Mouse (Mus musculus) hindbrain, embryonic 13.5 days (tissue): ENCODE measurements around the gene Gm45623. TPM values are rescaled to one million over a fixed set of nuclear protein-coding genes. Genes with fewer than 3 reads are reported as not detected.

Experiments
- ATAC-seq: fragments of 200-750 bp; cut with Nextera tagmentation; 2 replicates; pipeline ENCODE4 v1.8.0; 2017; ENCODE audit warnings: moderate TSS enrichment; ENCODE audit not compliant: low FRiP score
- H3K27ac ChIP-seq: fragments of 300-500 bp; sonication (generic); 2 replicates; pipeline ENCODE4 v1.5.1; 2015; ENCODE audit warnings: inconsistent platforms, mild to moderate bottlenecking, moderate library complexity
- H3K27me3 ChIP-seq: fragments of 300-500 bp; sonication (generic); 2 replicates; pipeline ENCODE4 v1.6.1; 2015; ENCODE audit warnings: mild to moderate bottlenecking, inconsistent platforms
- H3K36me3 ChIP-seq: fragments of 300-500 bp; sonication (generic); 2 replicates; pipeline ENCODE4 v1.6.1; 2015; ENCODE audit warnings: mild to moderate bottlenecking, inconsistent platforms
- H3K4me1 ChIP-seq: fragments of 300-500 bp; sonication (generic); replicated peaks from 2 replicates; pipeline ENCODE4 v1.6.1; 2015; ENCODE audit warnings: inconsistent platforms
- H3K4me2 ChIP-seq: fragments of 300-500 bp; sonication (generic); 2 replicates; pipeline ENCODE4 v1.6.1; 2015; ENCODE audit warnings: inconsistent platforms, mild to moderate bottlenecking, moderate library complexity
- H3K4me3 ChIP-seq: fragments of 300-500 bp; sonication (generic); 2 replicates; pipeline ENCODE4 v1.5.1; 2015; ENCODE audit warnings: mild to moderate bottlenecking, inconsistent platforms
- H3K9ac ChIP-seq: fragments of 300-500 bp; sonication (generic); 2 replicates; pipeline ENCODE4 v1.6.1; 2015; ENCODE audit warnings: mild to moderate bottlenecking, inconsistent platforms
- H3K9me3 ChIP-seq: fragments of 300-500 bp; sonication (generic); 2 replicates; pipeline ENCODE4 v1.6.1; 2016; ENCODE audit warnings: inconsistent platforms
- WGBS: fragments of 180-500 bp; shearing (Covaris S2); methylation state at CpG from one replicate; pipeline ENCODE4 v1.1.7; 2015; 5-methylcytosine and 5-hydroxymethylcytosine counted together
- polyA plus RNA-seq: library from polyadenylated mRNA; unstranded; fragments of >200 nt; fragmentation: Nextera tagmentation; extraction: Ambion mirVana; gene quantifications from 2 replicates; pipeline ENCODE4 v1.2.1, GENCODE M21; 2015

Gm45623 gene
- polyA plus RNA-seq, 1 experiment from 2014 or later: 1.5 TPM

DNA sequence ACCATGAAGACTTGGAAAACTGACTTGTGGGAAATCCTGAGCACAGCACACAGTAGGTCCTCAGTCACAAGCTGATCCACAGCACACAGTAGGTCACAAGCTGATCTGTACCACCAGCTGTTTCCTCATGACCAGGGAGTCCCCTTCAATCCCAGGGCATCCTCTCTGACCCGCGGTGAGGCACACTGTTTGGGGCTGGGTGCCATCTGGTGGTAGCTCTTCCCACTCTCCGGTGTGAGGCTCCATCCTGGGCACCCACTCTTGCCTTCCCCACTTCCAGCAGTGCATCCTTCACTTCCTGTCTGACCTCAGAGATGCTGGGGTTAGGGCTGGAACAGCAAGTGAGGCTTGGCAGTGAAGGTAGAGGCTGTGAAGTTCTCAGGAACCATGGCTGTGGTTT is 19.0 kb upstream of the Gm45623 start:
- Histone ChIP-seq H3K36me3 (no peaks in the 10 kb centered on the region), H3K27me3 (0 out of 2 replicates have a peak, but pooled peaks cover 6% of the 10 kb centered on the region), H3K4me1 (peaks cover 51% of the 10 kb centered on the region), H3K4me2 (no peak overlapping the region), H3K4me3 (no peak overlapping the region), H3K9ac (no peak overlapping the region), H3K9me3 (no peaks in the 10 kb centered on the region), H3K27ac (no peak overlapping the region)
- no peak for ATAC-seq
- 62% methylated on average over 3 of the region's 3 CpGs for WGBS

DNA sequence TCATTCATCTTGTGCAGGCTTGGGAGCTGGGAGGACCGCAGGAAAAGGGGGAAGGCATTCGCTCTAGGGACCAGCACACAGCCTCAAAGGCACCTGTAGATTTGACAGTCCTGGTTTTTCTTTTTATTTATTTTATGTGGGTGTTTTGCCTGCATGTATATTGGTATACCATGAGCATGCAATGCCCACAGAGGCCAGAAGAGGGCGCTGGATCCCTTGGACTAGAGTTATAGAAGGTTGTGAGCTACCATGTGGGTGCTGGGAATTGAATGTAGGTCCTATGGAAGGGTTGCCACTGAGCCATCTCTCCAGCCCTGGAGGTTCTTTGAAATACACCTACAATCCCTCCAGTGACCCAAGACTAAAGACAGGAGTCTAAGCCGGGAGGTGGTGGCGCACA is 17.2 kb upstream of the Gm45623 start:
- Histone ChIP-seq H3K27ac (peak overlapping the region; percentile 68), H3K9ac (no peak overlapping the region), H3K4me1 (peaks cover 62% of the 10 kb centered on the region), H3K36me3 (no peaks in the 10 kb centered on the region), H3K4me2 (no peak overlapping the region), H3K9me3 (no peaks in the 10 kb centered on the region), H3K4me3 (no peak overlapping the region), H3K27me3 (0 out of 2 replicates have a peak, but pooled peaks cover 7% of the 10 kb centered on the region)
- ATAC-seq: no peak
- WGBS: 74% methylated on average over 5 of the region's 5 CpGs

DNA sequence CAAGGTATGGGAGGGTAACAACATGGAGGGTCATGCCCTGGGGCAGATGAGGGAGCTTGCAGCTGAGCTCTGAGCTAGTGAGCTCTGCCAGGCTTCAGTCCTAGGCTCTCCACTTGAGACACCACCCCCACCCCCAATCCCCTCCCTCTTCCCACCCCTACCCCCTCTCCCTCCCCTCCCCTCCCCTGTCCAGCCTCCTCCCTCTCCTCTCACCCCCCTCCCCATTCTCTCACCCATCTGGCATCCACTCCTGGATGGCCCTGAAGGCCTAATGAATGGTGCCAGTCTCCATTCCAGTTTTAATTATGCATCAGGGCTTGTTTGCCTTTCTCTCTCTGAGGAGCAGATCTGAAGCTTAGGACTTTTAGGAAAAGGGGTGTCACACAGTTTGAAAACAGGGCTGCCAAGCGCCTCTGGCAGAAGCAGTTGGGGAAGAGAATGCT is 16.5 kb upstream of the Gm45623 start:
- no peaks in the 10 kb centered on the region for H3K36me3 ChIP-seq
- ATAC-seq: no peak
- peaks cover 62% of the 10 kb centered on the region for H3K4me1 ChIP-seq
- WGBS: 59% methylated on average over 1 of the region's 1 CpGs
- H3K9me3 ChIP-seq: no peaks in the 10 kb centered on the region
- no peak overlapping the region for H3K4me2 ChIP-seq
- peak overlapping the region; percentile 68 for H3K27ac ChIP-seq
- H3K4me3 ChIP-seq: no peak overlapping the region
- no peak overlapping the region for H3K9ac ChIP-seq
- 0 out of 2 replicates have a peak, but pooled peaks cover 7% of the 10 kb centered on the region for H3K27me3 ChIP-seq

- Histone ChIP-seq H3K4me2 (no peak overlapping the region), H3K4me1 (peaks cover 57% of the 10 kb centered on the region), H3K9ac (no peak overlapping the region), H3K27ac (peak overlapping the region; percentile 52; the same call in 1 of the 2 replicates), H3K27me3 (0 out of 2 replicates have a peak, but pooled peaks cover 7% of the 10 kb centered on the region), H3K4me3 (no peak overlapping the region), H3K9me3 (no peaks in the 10 kb centered on the region), H3K36me3 (no peaks in the 10 kb centered on the region)
- 29% methylated on average over 4 of the region's 4 CpGs for WGBS
- no peak for ATAC-seq
Measured at GRCm38 (mm10) chr13:56769431-56769830, 15.8 kb upstream of the Gm45623 start.

DNA sequence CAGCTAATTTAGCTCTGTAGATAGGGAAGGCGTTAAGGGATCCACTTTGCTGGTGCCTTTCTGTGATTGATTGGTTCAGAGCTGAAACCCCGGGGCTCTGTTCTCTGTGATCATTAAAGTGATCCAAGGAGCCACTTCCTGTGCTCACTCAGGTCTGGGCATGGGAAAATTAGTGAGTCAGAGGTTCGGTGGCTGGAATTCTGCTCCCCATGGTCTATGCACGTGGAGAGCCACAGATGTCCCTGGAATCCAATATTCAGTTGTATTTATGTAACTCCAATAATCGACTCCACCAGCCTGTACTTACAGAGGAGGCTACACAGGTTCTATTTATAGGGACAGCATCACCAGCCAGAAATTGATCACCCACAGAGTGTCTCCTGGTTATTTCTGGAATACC is 12.6 kb upstream of the Gm45623 start:
- H3K9me3 ChIP-seq: no peaks in the 10 kb centered on the region
- peaks cover 64% of the 10 kb centered on the region for H3K4me1 ChIP-seq
- no peak overlapping the region for H3K9ac ChIP-seq
- peak overlapping the region; percentile 44; the same call in 1 of the 2 replicates for H3K27ac ChIP-seq
- WGBS: 32% methylated on average over 5 of the region's 5 CpGs
- no peak overlapping the region for H3K4me3 ChIP-seq
- no peak overlapping the region for H3K4me2 ChIP-seq
- ATAC-seq: no peak
- 0 out of 2 replicates have a peak, but pooled peaks cover 7% of the 10 kb centered on the region for H3K27me3 ChIP-seq
- no peaks in the 10 kb centered on the region for H3K36me3 ChIP-seq

GRCm38 (mm10) chr13:56765284-56766032 is 11.8 kb upstream of the Gm45623 start:
- Histone ChIP-seq H3K4me2 (no peak overlapping the region), H3K36me3 (no peaks in the 10 kb centered on the region), H3K4me1 (peaks cover 59% of the 10 kb centered on the region), H3K9ac (no peak overlapping the region), H3K9me3 (no peaks in the 10 kb centered on the region), H3K27ac (no peak overlapping the region), H3K27me3 (peaks cover 11% of the 10 kb centered on the region; the same call in 1 of the 2 replicates), H3K4me3 (no peak overlapping the region)
- 57% methylated on average over 25 of the region's 25 CpGs for WGBS
- ATAC-seq: no peak

DNA sequence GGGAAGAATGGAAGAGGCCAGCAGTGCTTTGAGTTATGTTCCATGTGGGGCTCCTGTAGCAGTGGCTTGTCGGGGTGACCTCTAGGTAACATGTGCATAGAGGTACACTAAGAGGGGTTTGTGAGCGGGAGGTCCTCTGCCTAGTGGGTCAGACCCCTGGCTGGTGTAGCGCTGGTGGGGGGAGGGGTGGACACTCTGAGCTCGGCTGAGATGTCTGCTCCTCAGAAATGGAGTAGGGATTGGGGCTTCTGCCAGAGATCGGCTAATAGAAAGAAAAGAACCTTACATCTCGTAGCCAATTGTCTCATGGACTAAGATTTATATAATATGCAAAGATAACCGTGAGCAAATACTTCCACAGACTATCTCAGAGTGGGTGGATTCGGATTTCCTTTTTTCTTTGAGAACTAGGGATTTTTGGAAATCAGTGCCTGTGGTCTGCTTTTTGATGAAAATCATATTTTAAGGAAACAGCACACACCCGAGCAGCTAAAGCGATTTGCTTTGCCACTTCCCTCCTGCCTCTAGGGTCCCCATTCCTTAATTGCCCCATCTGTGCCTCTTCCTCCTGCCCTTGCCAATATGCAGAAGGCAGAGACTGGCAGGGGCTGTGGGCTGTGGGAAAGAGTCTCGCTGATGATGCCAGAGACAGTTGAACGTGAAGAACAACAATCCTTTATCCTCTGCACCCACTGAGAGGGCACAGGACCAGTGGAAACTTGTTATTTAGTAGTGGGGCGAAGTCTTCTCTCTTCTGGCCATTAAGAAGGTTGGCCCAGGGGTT is 9.0 kb upstream of the Gm45623 start:
- 43% methylated on average over 13 of the region's 13 CpGs for WGBS
- H3K9me3 ChIP-seq: no peaks in the 10 kb centered on the region

DNA sequence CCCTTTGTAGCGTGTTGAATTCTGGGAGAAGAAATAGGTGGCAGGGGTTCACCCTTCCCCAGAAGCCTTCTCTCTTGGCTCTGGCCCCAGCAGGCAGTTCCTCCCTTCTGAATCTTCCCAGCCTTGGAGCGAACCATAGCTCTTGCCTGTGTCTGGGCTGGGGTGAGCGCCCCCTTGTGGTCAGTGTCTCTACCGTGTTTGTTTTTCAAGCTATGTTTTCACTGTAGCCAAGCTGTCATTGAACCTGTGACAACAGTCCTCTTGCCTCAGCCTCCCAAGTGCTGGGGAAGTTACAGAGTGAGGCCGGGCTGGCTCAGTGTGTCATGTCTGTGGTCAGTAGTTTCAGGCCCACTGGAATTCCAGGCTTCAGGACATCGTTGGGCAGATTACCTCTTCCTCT is 4.9 kb upstream of the Gm45623 start:
- H3K27me3 ChIP-seq: peaks cover 52% of the 10 kb centered on the region
- ATAC-seq: no peak
- no peaks in the 10 kb centered on the region for H3K9me3 ChIP-seq
- no peaks in the 10 kb centered on the region for H3K36me3 ChIP-seq
- no peak overlapping the region for H3K9ac ChIP-seq
- H3K4me2 ChIP-seq: no peak overlapping the region
- H3K4me1 ChIP-seq: peaks cover 18% of the 10 kb centered on the region
- WGBS: 27% methylated on average over 6 of the region's 6 CpGs
- H3K27ac ChIP-seq: no peak overlapping the region
- no peak overlapping the region for H3K4me3 ChIP-seq

More for the DNA sequence above, 9.0 kb upstream of the Gm45623 start:
- H3K9ac ChIP-seq: no peak overlapping the region
- H3K27me3 ChIP-seq: peaks cover 18% of the 10 kb centered on the region
- H3K36me3 ChIP-seq: no peaks in the 10 kb centered on the region
- peak overlapping the region; percentile 72 for H3K27ac ChIP-seq
- no peak overlapping the region for H3K4me2 ChIP-seq
- no peak for ATAC-seq
- H3K4me1 ChIP-seq: peaks cover 38% of the 10 kb centered on the region
- no peak overlapping the region for H3K4me3 ChIP-seq

DNA sequence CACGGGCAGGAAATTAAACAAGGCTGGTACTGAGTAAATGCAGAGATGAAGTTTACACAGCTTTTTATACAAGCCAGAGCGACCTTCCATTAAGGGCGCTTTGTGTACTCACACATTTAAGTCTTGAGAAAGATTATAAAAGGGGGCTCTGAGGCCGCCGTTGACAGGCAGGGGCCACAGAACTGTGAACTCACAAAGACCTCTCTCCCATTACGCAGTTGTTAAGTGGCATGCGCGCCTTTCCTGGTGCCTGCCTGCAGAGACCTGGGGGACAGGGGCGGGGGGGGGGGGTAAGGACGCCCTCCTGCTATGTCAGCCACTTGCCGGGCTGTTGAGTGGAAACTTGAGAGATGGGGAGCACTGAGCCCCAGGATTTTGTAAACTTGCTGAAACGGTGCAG is 3.6 kb upstream of the Gm45623 start:
- H3K4me2 ChIP-seq: no peak overlapping the region
- peaks cover 65% of the 10 kb centered on the region for H3K27me3 ChIP-seq
- WGBS: 59% methylated on average over 12 of the region's 12 CpGs
- H3K4me3 ChIP-seq: no peak overlapping the region
- H3K36me3 ChIP-seq: no peaks in the 10 kb centered on the region
- ATAC-seq: no peak
- H3K9ac ChIP-seq: no peak overlapping the region
- H3K27ac ChIP-seq: no peak overlapping the region
- H3K9me3 ChIP-seq: no peaks in the 10 kb centered on the region
- peaks cover 18% of the 10 kb centered on the region for H3K4me1 ChIP-seq

- no peak overlapping the region for H3K27ac ChIP-seq
- H3K4me1 ChIP-seq: peaks cover 22% of the 10 kb centered on the region
- ATAC-seq: no peak
- H3K27me3 ChIP-seq: peaks cover 78% of the 10 kb centered on the region
- H3K9ac ChIP-seq: no peak overlapping the region
- H3K4me3 ChIP-seq: no peak overlapping the region
- H3K36me3 ChIP-seq: no peaks in the 10 kb centered on the region
- H3K9me3 ChIP-seq: no peaks in the 10 kb centered on the region
- WGBS: 60% methylated on average over 6 of the region's 6 CpGs
- no peak overlapping the region for H3K4me2 ChIP-seq
Measured at GRCm38 (mm10) chr13:56755871-56756270, 2.2 kb upstream of the Gm45623 start.

- Histone ChIP-seq H3K4me3 (peak overlapping the region; percentile 52), H3K27ac (no peak overlapping the region), H3K36me3 (no peaks in the 10 kb centered on the region), H3K9me3 (no peaks in the 10 kb centered on the region), H3K27me3 (peaks cover 79% of the 10 kb centered on the region), H3K4me1 (peaks cover 22% of the 10 kb centered on the region), H3K9ac (peak overlapping the region; percentile 71), H3K4me2 (peak overlapping the region; percentile 96)
- WGBS: under 1% methylated on average over 40 of the region's 41 CpGs
- ATAC-seq: peak; percentile 41; the same call in 1 of the 2 replicates
Measured at GRCm38 (mm10) chr13:56752474-56753191, 994 bp downstream of the Gm45623 start.

GRCm38 (mm10) chr13:56751774-56752173 is 1.9 kb downstream of the Gm45623 start:
- Histone ChIP-seq H3K9ac (0 out of 2 replicates have a peak overlapping the region, but pooled peaks have one; percentile 71), H3K27me3 (peaks cover 71% of the 10 kb centered on the region), H3K4me2 (peak overlapping the region; percentile 96), H3K36me3 (no peaks in the 10 kb centered on the region), H3K27ac (no peak overlapping the region), H3K4me1 (peaks cover 22% of the 10 kb centered on the region), H3K9me3 (no peaks in the 10 kb centered on the region), H3K4me3 (peak overlapping the region; percentile 52; the same call in 1 of the 2 replicates)
- no peak for ATAC-seq
- WGBS: 21% methylated on average over 5 of the region's 5 CpGs
